Mouse (Mus musculus): ENCODE results near the gene Polr2j.

- TF ChIP-seq CTCF (conservative IDR thresholded peaks at IDR 0.05 in 1 of 2, IDR thresholded peaks at IDR 0.05 in 1 of 2; ENCODE audit: low read depth in 2 of 2, low read length in 2 of 2) (no peak), HCFC1 (IDR thresholded peaks at IDR 0.05; ENCODE audit: low read depth, low read length) (no peak), POLR2AphosphoS2 (IDR thresholded peaks at IDR 0.05; ENCODE audit: low read depth, low read length) (no peak)
Observed at GRCm38 (mm10) chr5:136086290-136086689, 30.1 kb upstream of the Polr2j start.
